Mouse (Mus musculus) liver, postnatal 0 days (tissue): ENCODE measurements around the gene Frmd4b. TPM values are rescaled to one million over a fixed set of nuclear protein-coding genes. Genes with fewer than 3 reads are reported as not detected.

Source experiments
- ATAC-seq: fragments of 200-750 bp; cut with Nextera tagmentation; 2 replicates; pipeline ENCODE4 v1.8.0; 2017; ENCODE audit warnings: mild to moderate bottlenecking, moderate library complexity
- DNase-seq: peaks from one replicate; pipeline ENCODE4 v3.0.0-alpha.2; 2016
- H3K27ac ChIP-seq: fragments of 300-500 bp; sonication (generic); 2 replicates; pipeline ENCODE4 v1.5.1; 2014; ENCODE audit warnings: antibody characterized with exemption, moderate library complexity, mild to moderate bottlenecking, low read depth
- H3K27me3 ChIP-seq: fragments of 300-500 bp; sonication (generic); 2 replicates; pipeline ENCODE4 v1.6.1; 2014; ENCODE audit warnings: low read length, control low read depth, mixed read lengths; ENCODE audit not compliant: insufficient read depth
- H3K36me3 ChIP-seq: fragments of 300-500 bp; sonication (generic); replicated peaks from 2 replicates; pipeline ENCODE4 v1.6.1; 2014; ENCODE audit warnings: mild to moderate bottlenecking, control low read depth, low read length, moderate library complexity, mixed read lengths; ENCODE audit not compliant: insufficient read depth
- H3K4me1 ChIP-seq: fragments of 300-500 bp; sonication (generic); 2 replicates; pipeline ENCODE4 v1.6.1; 2014; ENCODE audit warnings: antibody characterized with exemption, mild to moderate bottlenecking, control low read depth; ENCODE audit not compliant: insufficient read depth
- H3K4me2 ChIP-seq: fragments of 300-500 bp; sonication (generic); 2 replicates; pipeline ENCODE4 v1.6.1; 2014; ENCODE audit warnings: low read depth, mild to moderate bottlenecking, low read length, moderate library complexity, mixed read lengths
- H3K4me3 ChIP-seq: fragments of 300-500 bp; sonication (generic); 2 replicates; pipeline ENCODE4 v1.5.1; 2014; ENCODE audit warnings: low read depth, low read length
- H3K9ac ChIP-seq: fragments of 300-500 bp; sonication (generic); replicated peaks from 2 replicates; pipeline ENCODE4 v1.6.1; 2014; ENCODE audit warnings: mild to moderate bottlenecking, moderate library complexity
- H3K9me3 ChIP-seq: fragments of 300-500 bp; sonication (generic); 2 replicates; pipeline ENCODE4 v1.6.1; 2016; ENCODE audit warnings: mild to moderate bottlenecking, control low read depth, low read length, mixed read lengths
- CTCF ChIP-seq: sonication (generic); IDR thresholded peaks from 2 replicates; pipeline ENCODE4 v1.5.1; 2016; ENCODE audit warnings: antibody characterized with exemption, low read depth
- EP300 ChIP-seq: IDR thresholded peaks from 2 replicates; pipeline ENCODE4 v1.6.1; 2016; ENCODE audit warnings: antibody characterized with exemption, low read depth, mild to moderate bottlenecking
- WGBS: fragments of 180-500 bp; shearing (Covaris S2); extraction: QIAGEN DNeasy Blood & Tissue Kit; methylation state at CpG from one replicate; pipeline ENCODE4 v1.1.7; 2014; ENCODE audit not compliant: insufficient replicate concordance; 5-methylcytosine and 5-hydroxymethylcytosine counted together
- polyA plus RNA-seq: library from polyadenylated mRNA; unstranded; fragments of >200 nt; fragmentation: Nextera tagmentation; extraction: Ambion mirVana; gene quantifications from 2 replicates; pipeline ENCODE4 v1.2.1, GENCODE M21; 2015

Gene Frmd4b
- polyA plus RNA-seq, 1 experiment from 2014 or later: 8.3 TPM

DNA sequence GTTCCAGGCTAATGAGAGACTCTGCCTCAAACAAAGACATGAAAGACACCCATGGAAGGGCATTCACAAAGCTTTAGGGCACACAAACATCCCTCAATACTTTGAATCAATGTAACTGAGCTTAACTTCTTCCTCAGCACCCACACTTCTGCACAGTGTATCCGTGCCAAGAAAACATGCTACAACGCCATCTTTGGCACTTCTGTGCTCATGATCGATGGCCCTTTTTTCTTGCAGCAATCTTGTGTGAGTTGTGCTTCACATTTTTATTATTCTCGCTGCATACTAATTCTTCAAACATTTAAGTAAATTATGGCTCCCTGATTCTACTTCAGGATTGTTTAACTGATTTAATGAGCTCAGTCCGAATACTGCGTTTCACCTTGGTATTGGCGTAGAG lies 61.7 kb downstream of the Frmd4b start:
- H3K4me3 ChIP-seq: no peak overlapping the region
- no peak overlapping the region for H3K9ac ChIP-seq
- TF ChIP-seq CTCF (no peak), EP300 (no peak)
- no peak overlapping the region for H3K4me2 ChIP-seq
- no peaks in the 10 kb centered on the region for H3K27me3 ChIP-seq
- H3K36me3 ChIP-seq: no peaks in the 10 kb centered on the region
- WGBS: 90% methylated on average over 7 of the region's 7 CpGs
- no peaks in the 10 kb centered on the region for H3K9me3 ChIP-seq
- no peak for ATAC-seq
- no peak for DNase-seq
- no peaks in the 10 kb centered on the region for H3K4me1 ChIP-seq
- no peak overlapping the region for H3K27ac ChIP-seq

DNA sequence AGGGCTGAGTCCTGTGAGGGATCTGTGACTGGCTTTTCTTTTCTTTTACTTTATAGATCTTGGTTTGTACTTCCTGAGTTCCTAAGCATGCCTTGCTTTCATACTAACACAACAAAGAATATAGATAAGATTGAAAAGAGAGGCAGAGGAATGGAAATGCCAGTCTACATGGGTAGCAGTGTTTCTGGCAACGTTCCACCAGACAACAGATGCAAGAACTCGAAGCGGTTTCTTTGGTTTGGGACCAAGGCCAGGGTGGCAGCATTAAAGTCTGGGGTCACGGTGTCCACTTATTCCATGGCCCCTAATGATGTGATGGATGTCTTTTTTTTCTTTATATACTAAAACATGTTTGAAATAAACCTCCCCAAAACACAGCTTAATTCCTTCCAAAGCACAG lies 63.9 kb downstream of the Frmd4b start:
- Histone ChIP-seq H3K4me2 (no peak overlapping the region), H3K9me3 (no peaks in the 10 kb centered on the region), H3K4me3 (no peak overlapping the region), H3K36me3 (no peaks in the 10 kb centered on the region), H3K27me3 (no peaks in the 10 kb centered on the region), H3K9ac (no peak overlapping the region), H3K27ac (no peak overlapping the region), H3K4me1 (no peaks in the 10 kb centered on the region)
- DNase-seq: no peak
- ATAC-seq: no peak
- WGBS: 70% methylated on average over 4 of the region's 4 CpGs
- TF ChIP-seq EP300 (no peak), CTCF (no peak)

DNA sequence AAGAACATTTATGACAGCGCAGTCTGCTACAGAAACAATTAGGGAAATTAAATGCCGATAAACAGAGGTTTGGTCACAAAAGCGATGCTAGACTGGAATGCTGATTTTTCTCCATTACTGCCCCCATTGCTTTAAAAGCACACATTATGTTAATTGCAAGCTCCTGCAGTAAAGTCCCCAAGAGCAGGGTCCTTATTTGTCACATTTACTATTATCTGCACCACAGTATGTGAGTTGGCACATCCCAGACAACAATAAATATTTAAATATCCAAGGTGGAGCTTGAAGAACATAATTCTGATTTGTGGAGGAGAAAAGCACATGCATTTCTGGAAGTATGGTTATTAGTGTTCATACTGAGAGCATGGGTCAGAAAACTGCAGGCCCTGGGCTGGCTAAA lies 64.8 kb downstream of the Frmd4b start:
- WGBS: 85% methylated on average over 3 of the region's 3 CpGs
- H3K4me2 ChIP-seq: no peak overlapping the region
- no peak overlapping the region for H3K4me3 ChIP-seq
- no peaks in the 10 kb centered on the region for H3K9me3 ChIP-seq
- no peaks in the 10 kb centered on the region for H3K36me3 ChIP-seq
- no peaks in the 10 kb centered on the region for H3K4me1 ChIP-seq
- no peak for TF ChIP-seq EP300
- TF ChIP-seq CTCF: no peak
- H3K27ac ChIP-seq: no peak overlapping the region
- no peak for ATAC-seq
- H3K9ac ChIP-seq: no peak overlapping the region
- H3K27me3 ChIP-seq: no peaks in the 10 kb centered on the region
- no peak for DNase-seq

DNA sequence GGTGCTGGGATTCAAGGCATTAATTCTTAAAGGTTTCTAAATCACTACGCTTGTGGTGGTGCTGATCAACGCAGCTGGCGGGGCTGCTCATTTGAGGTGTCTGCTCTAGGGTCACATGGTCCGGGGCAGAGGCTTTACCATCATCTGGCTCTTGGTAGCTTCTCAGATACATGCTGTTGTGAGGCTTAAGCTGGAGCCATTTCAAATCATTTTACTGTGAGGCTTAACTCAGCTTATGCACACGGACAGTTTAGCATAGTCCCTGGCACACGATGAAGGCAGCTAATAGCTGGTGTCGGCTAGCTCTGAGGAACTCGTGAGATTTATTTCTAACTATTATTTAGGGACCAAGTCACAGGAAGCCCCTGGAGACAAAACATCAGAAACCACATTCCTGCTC lies 65.5 kb downstream of the Frmd4b start:
- Histone ChIP-seq H3K27me3 (no peaks in the 10 kb centered on the region), H3K4me3 (no peak overlapping the region), H3K9me3 (no peaks in the 10 kb centered on the region), H3K36me3 (no peaks in the 10 kb centered on the region), H3K4me1 (no peaks in the 10 kb centered on the region), H3K4me2 (no peak overlapping the region), H3K9ac (no peak overlapping the region), H3K27ac (no peak overlapping the region)
- DNase-seq: no peak
- no peak for ATAC-seq
- no peak for TF ChIP-seq CTCF
- no peak for TF ChIP-seq EP300
- 68% methylated on average over 8 of the region's 8 CpGs for WGBS

DNA sequence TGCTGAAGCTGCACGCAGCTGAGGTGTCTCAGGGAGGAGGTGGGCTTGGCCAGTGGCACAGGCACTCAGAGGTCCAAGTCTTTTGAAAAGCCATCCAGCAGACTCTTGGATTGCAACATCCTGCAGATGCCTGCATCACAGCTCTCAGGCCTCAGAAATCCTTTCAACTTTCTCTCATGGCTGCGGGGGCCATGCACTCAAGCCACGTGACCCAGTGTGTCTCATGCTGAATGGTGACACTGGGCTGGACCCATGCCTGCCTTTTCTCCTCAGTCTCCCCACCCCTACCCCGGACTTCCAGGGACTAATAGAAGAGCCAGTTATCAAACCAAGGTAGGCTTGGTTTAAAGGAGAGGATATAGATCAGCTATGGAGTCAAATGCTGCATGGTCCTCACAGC lies 66.2 kb downstream of the Frmd4b start:
- no peak overlapping the region for H3K4me3 ChIP-seq
- no peaks in the 10 kb centered on the region for H3K27me3 ChIP-seq
- no peak for ATAC-seq
- no peak for DNase-seq
- no peaks in the 10 kb centered on the region for H3K4me1 ChIP-seq
- WGBS: 72% methylated on average over 4 of the region's 4 CpGs
- no peak for TF ChIP-seq EP300
- no peak for TF ChIP-seq CTCF
- H3K36me3 ChIP-seq: no peaks in the 10 kb centered on the region
- no peak overlapping the region for H3K27ac ChIP-seq
- H3K9ac ChIP-seq: no peak overlapping the region
- no peaks in the 10 kb centered on the region for H3K9me3 ChIP-seq
- H3K4me2 ChIP-seq: no peak overlapping the region

DNA sequence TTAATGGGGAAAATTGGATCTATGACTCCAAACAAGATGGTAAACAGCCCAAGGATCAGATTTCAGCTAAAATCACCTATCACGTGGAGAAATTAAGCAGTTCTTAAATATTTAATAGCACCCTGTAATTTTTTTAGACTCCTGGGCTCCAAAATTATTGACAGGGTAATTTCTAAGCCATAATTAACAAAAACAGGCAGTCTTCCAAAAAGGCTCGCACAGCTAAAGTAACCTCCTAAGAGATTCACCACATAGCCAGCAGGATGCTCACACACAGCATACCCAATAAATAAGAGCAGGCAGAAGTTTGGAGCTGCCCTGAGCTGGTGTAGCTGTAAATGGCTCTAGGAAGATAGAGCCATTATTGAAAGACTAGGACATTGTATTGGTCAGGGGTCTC lies 76.9 kb downstream of the Frmd4b start:
- H3K9me3 ChIP-seq: no peaks in the 10 kb centered on the region
- no peaks in the 10 kb centered on the region for H3K27me3 ChIP-seq
- H3K9ac ChIP-seq: no peak overlapping the region
- ATAC-seq (no peak), DNase-seq (no peak)
- no peaks in the 10 kb centered on the region for H3K36me3 ChIP-seq
- H3K4me1 ChIP-seq: no peaks in the 10 kb centered on the region
- WGBS: 76% methylated on average over 2 of the region's 2 CpGs
- no peak overlapping the region for H3K4me3 ChIP-seq
- TF ChIP-seq EP300 (no peak), CTCF (no peak)
- H3K27ac ChIP-seq: no peak overlapping the region
- no peak overlapping the region for H3K4me2 ChIP-seq

DNA sequence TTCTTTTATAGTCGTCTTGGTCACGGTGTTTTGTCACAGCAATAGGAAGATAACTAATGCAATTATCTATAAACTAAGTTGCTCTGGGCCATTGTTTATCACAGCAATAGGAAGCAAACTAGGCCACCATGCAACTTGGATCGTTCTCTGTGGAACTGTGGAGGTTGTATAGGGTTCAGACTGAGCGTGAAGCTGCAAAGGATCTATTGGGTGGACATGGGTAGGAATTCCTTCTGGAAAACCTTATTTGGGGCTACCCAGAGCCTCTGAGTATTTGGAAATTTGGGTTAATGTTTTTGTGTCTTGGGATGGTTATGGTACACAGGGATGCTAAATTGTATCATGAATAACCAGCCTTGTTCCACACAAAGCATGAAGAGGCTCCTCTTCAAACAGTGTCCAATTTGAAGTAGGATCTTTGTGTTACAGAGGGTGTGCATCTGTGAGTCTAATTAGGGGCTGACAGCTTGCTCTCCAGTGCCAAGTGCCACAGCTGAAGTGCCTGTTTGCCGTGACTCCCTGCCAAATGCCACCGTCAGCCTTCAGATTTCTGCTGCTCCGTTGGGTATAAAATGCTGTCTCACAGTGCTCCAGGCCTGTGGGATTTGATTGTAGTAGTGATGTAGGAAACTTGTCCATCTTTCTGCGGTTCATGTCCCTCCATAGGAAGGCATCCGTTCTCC lies 81.4 kb downstream of the Frmd4b start:
- 89% methylated on average over 9 of the region's 9 CpGs for WGBS

More for the DNA sequence above, 81.4 kb downstream of the Frmd4b start:
- Histone ChIP-seq H3K4me2 (no peak overlapping the region), H3K4me3 (no peak overlapping the region), H3K27me3 (no peaks in the 10 kb centered on the region), H3K36me3 (no peaks in the 10 kb centered on the region), H3K9ac (no peak overlapping the region), H3K9me3 (no peaks in the 10 kb centered on the region), H3K4me1 (no peaks in the 10 kb centered on the region), H3K27ac (no peak overlapping the region)
- TF ChIP-seq CTCF: no peak
- TF ChIP-seq EP300: no peak
- ATAC-seq (no peak), DNase-seq (no peak)
